Mouse (Mus musculus) E14TG2a.4 (cell line): ENCODE results near the gene Slc10a6.

Source experiments
- H3K27me3 ChIP-seq: 2 replicates; pipeline ENCODE4 v1.6.1; 2014; ENCODE audit warnings: low read length, control low read depth; ENCODE audit not compliant: insufficient read depth
- H3K36me3 ChIP-seq: 2 replicates; pipeline ENCODE4 v1.6.1; 2014; ENCODE audit warnings: low read length, control low read depth; ENCODE audit not compliant: insufficient read depth
- H3K4me1 ChIP-seq: replicated peaks from 2 replicates; pipeline ENCODE4 v1.6.1; 2014; ENCODE audit warnings: low read depth, low read length, control low read depth
- H3K4me3 ChIP-seq: replicated peaks from 2 replicates; pipeline ENCODE4 v1.5.1; 2014; ENCODE audit warnings: mild to moderate bottlenecking, low read length
- H3K9me3 ChIP-seq: 2 replicates; pipeline ENCODE4 v1.6.1; 2014; ENCODE audit warnings: low read length, control low read depth
- CTCF ChIP-seq: conservative IDR thresholded peaks from 2 replicates; pipeline ENCODE4 v1.5.1; 2014; ENCODE audit warnings: low read length
- NANOG ChIP-seq: IDR thresholded peaks from 2 replicates; pipeline ENCODE4 v1.6.1; 2014; ENCODE audit warnings: borderline replicate concordance, low read length, mixed read lengths
- POU5F1 ChIP-seq: IDR thresholded peaks from 2 replicates; pipeline ENCODE4 v1.6.1; 2014; ENCODE audit warnings: low read length, borderline replicate concordance

Slc10a6 gene

GRCm38 (mm10) chr5:103593575-103593974, 35.6 kb downstream of the Slc10a6 start:
- H3K9me3 ChIP-seq, result no peaks in the 10 kb centered on the region
- H3K4me1 ChIP-seq, result peaks cover 3% of the 10 kb centered on the region; the same call in 1 of the 2 replicates
- no peak for TF ChIP-seq NANOG
- no peak for TF ChIP-seq CTCF
- no peak for TF ChIP-seq POU5F1
- no peaks in the 10 kb centered on the region for H3K27me3 ChIP-seq
- no peak overlapping the region for H3K4me3 ChIP-seq
- H3K36me3 ChIP-seq, result no peaks in the 10 kb centered on the region

GRCm38 (mm10) chr5:103592706-103593105, 36.5 kb downstream of the Slc10a6 start:
- Histone ChIP-seq H3K4me1 (peaks cover 12% of the 10 kb centered on the region), H3K4me3 (no peak overlapping the region), H3K27me3 (no peaks in the 10 kb centered on the region), H3K9me3 (no peaks in the 10 kb centered on the region), H3K36me3 (no peaks in the 10 kb centered on the region)
- TF ChIP-seq CTCF (no peak), NANOG (no peak), POU5F1 (no peak)

DNA sequence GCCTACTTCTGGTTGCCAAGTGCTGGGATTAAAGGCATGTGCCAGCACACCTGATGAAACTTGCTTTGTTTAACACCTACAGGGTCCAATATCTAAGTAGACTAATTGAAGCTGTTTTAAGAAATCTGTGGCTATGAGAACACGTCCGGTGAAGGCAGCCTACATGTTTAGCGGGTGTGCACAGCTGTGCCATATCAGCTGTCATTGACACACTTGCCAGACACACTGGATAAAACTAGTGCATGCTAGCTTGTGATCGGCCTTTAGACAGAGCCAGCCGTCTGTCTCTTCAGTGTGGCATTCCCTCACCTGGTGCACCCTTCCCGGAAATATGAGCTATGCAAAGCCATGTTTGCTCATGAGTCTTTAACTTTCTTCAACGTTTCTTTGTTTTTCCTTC, 37.4 kb downstream of the Slc10a6 start:
- H3K36me3 ChIP-seq, result no peaks in the 10 kb centered on the region
- TF ChIP-seq NANOG (no peak), CTCF (no peak), POU5F1 (no peak)
- no peak overlapping the region for H3K4me3 ChIP-seq
- peaks cover 20% of the 10 kb centered on the region for H3K4me1 ChIP-seq
- H3K9me3 ChIP-seq, result no peaks in the 10 kb centered on the region
- no peaks in the 10 kb centered on the region for H3K27me3 ChIP-seq

- no peaks in the 10 kb centered on the region for H3K36me3 ChIP-seq
- peaks cover 20% of the 10 kb centered on the region for H3K4me1 ChIP-seq
- no peaks in the 10 kb centered on the region for H3K9me3 ChIP-seq
- TF ChIP-seq NANOG (no peak), CTCF (peak; percentile 90), POU5F1 (no peak)
- no peaks in the 10 kb centered on the region for H3K27me3 ChIP-seq
- peak overlapping the region; percentile 30 for H3K4me3 ChIP-seq
Measured at GRCm38 (mm10) chr5:103587219-103587618, 42.0 kb downstream of the Slc10a6 start.

DNA sequence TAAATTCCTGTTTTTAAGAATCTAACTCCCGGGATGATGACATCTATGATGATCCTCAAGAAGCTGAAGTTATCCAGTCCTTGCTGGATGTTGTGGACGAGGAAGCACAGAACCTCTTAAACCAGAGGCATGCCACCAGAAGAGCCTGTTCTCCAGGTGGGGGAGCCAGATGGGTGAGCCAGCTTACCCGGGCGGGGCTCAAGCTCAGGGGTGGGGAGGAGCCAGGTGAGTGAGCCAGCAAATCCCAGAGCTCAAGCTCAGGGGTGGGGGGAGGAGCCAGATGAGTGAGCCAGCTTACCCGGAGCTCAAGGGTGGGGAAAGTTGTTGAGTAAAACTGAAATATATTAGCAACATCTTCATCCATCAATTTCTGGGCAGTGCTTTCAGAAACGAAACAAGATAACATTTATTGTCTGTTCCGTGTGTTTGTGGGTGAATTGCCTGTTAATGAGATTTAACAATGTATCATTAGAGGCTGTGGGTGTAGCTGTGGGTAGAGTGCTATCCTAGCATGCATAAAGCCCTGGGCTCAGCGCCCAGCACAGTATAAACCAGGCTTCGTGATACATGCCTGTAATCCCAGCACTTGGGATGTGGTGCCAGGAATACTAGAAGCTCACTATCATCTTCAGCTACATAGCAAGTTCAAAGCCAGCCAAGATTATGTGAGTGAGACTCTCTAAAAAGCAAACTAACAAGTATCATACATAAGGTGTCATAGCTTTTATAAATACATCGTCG, 49.4 kb downstream of the Slc10a6 start:
- Histone ChIP-seq H3K9me3 (no peaks in the 10 kb centered on the region), H3K4me3 (no peak overlapping the region), H3K36me3 (peaks cover 3% of the 10 kb centered on the region; the same call in 1 of the 2 replicates), H3K27me3 (no peaks in the 10 kb centered on the region), H3K4me1 (peaks cover 6% of the 10 kb centered on the region; the same call in 1 of the 2 replicates)
- no peak for TF ChIP-seq NANOG
- TF ChIP-seq CTCF, result no peak
- no peak for TF ChIP-seq POU5F1

DNA sequence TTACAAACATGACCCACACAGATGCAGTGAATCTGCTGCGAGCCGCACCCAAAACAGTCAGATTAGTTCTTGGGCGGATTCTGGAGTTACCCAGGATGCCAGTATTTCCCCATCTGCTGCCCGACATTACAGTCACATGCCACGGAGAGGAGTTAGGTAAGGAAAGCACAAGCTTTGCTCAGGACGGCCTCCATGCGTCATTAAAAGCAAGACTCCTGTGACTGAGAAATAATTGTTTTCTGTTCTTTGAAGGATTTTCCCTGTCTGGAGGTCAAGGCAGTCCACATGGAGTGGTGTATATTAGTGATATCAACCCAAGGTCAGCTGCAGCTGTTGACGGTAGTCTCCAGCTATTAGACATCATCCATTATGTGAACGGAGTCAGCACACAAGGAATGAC, 59.8 kb downstream of the Slc10a6 start:
- Histone ChIP-seq H3K27me3 (no peaks in the 10 kb centered on the region), H3K4me1 (no peaks in the 10 kb centered on the region), H3K4me3 (no peak overlapping the region), H3K36me3 (no peaks in the 10 kb centered on the region), H3K9me3 (no peaks in the 10 kb centered on the region)
- TF ChIP-seq NANOG (no peak), POU5F1 (no peak), CTCF (no peak)

DNA sequence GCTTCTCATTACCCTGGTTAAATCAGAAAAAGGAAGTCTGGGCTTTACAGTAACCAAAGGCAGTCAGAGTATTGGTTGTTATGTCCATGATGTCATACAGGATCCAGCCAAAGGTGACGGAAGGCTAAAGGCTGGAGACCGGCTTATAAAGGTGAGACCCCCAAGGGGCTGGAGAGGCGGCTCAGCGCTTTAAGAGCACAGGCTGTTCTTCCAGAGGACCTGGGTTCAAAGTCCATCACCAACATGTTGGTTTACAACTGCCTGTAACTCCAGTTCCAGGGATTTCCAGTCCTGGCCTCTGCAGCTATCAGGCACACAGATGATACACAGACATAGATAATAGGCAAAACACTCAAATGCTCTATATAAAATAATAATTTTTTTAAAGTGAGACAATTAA, 61.2 kb downstream of the Slc10a6 start:
- Histone ChIP-seq H3K27me3 (no peaks in the 10 kb centered on the region), H3K4me1 (no peaks in the 10 kb centered on the region), H3K9me3 (no peaks in the 10 kb centered on the region), H3K36me3 (no peaks in the 10 kb centered on the region; the same call in 1 of the 2 replicates), H3K4me3 (no peak overlapping the region)
- TF ChIP-seq POU5F1 (no peak), CTCF (no peak), NANOG (no peak)

GRCm38 (mm10) chr5:103560546-103560945, 68.7 kb downstream of the Slc10a6 start:
- Histone ChIP-seq H3K9me3 (no peaks in the 10 kb centered on the region), H3K4me3 (no peak overlapping the region), H3K4me1 (no peaks in the 10 kb centered on the region), H3K27me3 (no peaks in the 10 kb centered on the region), H3K36me3 (peaks cover 11% of the 10 kb centered on the region; the same call in 1 of the 2 replicates)
- TF ChIP-seq CTCF (no peak), NANOG (no peak), POU5F1 (no peak)
